Comparison of ENCODE assay signal across 20 mouse cellular contexts in the genomic region with DNA sequence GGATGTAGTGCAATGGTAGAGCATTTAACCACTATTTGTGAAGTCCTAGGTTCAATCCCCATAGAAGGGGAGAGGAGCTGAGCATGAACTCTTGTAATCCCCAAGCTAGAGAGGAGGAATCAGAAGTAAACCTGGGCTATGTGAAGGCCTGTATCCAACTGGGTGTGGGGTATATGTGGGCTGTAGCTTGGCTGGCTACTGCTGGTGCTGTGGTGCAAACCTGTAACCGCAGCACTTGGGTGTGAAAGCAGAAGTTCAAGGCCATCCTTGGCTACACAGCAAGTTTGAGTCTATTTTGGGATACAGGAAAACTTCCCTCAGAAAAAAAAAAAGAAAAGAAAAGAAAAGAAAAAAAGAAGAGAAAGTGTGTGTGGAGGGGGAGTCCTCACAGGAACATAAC. TPM values are rescaled to one million over a fixed set of nuclear protein-coding genes. Genes with fewer than 3 reads are reported as not detected.
"Had no signal": no experiment of that assay in that cellular context is flagged by ENCODE, and none has a peak within 500 bp of the region (broad histone marks: within the 10 kb centered on the region; RNA-seq: fewer than 3 reads in every experiment).

No protein-coding gene starts in this region.

- H3K36me3 ChIP-seq: limb, embryonic 13.5 days; midbrain, embryonic 10.5 days; neural tube, embryonic 13.5 days; stomach, embryonic 15.5 days had no signal

- H3K27me3 ChIP-seq: limb, embryonic 13.5 days; neural tube, embryonic 13.5 days; stomach, embryonic 15.5 days had no signal

- H3K9me3 ChIP-seq: limb, embryonic 13.5 days; midbrain, embryonic 10.5 days; neural tube, embryonic 13.5 days; stomach, embryonic 15.5 days had no signal

- ATAC-seq: intestine, postnatal 0 days had no signal

- H3K4me2 ChIP-seq: limb, embryonic 13.5 days; neural tube, embryonic 13.5 days; stomach, embryonic 15.5 days had no signal

- H3K4me1 ChIP-seq: limb, embryonic 13.5 days; midbrain, embryonic 10.5 days; neural tube, embryonic 13.5 days; stomach, embryonic 15.5 days had no signal

- H3K9ac ChIP-seq: limb, embryonic 13.5 days; liver, embryonic 14.5 days; neural tube, embryonic 13.5 days; stomach, embryonic 15.5 days had no signal

- DNase-seq: kidney, adult 8-10 months; kidney, postnatal 25 days; left cerebral cortex, postnatal 4 days; lung, adult 18-20 months; midbrain, embryonic 14.5 days; right cerebral cortex, adult 18-20 months; right cerebral cortex, postnatal 25 days; thymus, adult 2 months; thymus, postnatal 25 days had no signal

- H3K4me3 ChIP-seq: limb, embryonic 13.5 days; midbrain, embryonic 10.5 days; neural tube, embryonic 13.5 days; stomach, embryonic 15.5 days had no signal

- H3K27ac ChIP-seq: limb, embryonic 13.5 days; liver, embryonic 14.5 days; midbrain, embryonic 10.5 days; neural tube, embryonic 13.5 days; stomach, embryonic 15.5 days had no signal

RNA-seq across cellular contexts. Expression of a gene that starts 5.8 kb away (rescaled TPM):
- total RNA-seq: layer of hippocampus, adult 18-20 months; layer of hippocampus, postnatal 10 days; left cerebral cortex, postnatal 10 days; left cerebral cortex, postnatal 4 days had no signal
- polyA plus RNA-seq: limb, embryonic 13.5 days; liver, adult 2 months; liver, embryonic 14.5 days; midbrain, embryonic 10.5 days; midbrain, embryonic 14.5 days; neural tube, embryonic 13.5 days; testis, adult 2 months; thymus, adult 2 months had no signal
